Mouse (Mus musculus): ENCODE measurements around the gene Fam110a.

DNA sequence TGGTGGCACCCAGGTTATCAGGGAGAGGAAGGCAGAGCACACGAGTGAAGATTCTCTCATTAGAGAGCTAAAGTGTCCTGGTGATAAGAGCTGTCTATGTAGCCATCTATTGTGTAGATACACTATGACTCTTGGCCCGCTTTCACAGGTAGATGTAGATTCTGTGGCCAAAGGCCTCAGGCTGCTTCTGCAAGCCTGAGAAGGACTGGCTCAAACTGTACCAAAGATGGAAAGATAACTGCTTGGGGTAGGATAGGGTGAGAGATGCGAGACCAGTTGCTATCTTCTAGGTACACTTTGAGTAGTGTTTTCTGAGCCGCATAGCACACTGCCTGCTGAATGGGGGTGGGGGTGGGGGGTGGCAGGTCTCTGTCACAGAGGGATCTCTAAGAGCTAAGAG is 18.9 kb upstream of the Fam110a start:
- TF ChIP-seq CTCF (IDR thresholded peaks at IDR 0.05; ENCODE audit: borderline replicate concordance, control insufficient read depth, extremely low read depth, insufficient read depth, low read length, poor library complexity) (no peak), POLR2A (IDR thresholded peaks at IDR 0.05; ENCODE audit: control insufficient read depth, extremely low read depth, insufficient read depth, low read length, poor library complexity) (no peak)

Data from thymus, adult 2 months (tissue).